Mouse (Mus musculus) CH12.LX (cell line): ENCODE results near the gene Tcam1. TPM values are rescaled to one million over a fixed set of nuclear protein-coding genes. Genes with fewer than 3 reads are reported as not detected.

Experiments
- DNase-seq: peaks from one replicate; pipeline ENCODE4 v3.0.0-alpha.2; 2013; ENCODE audit errors: extremely low read depth
- H3K27ac ChIP-seq: 2 replicates; pipeline ENCODE4 v1.5.1; 2012; ENCODE audit warnings: low read depth, mild to moderate bottlenecking, control low read depth, moderate library complexity; ENCODE audit not compliant: insufficient read depth
- H3K27me3 ChIP-seq: replicated peaks from 2 replicates; pipeline ENCODE3; 2012; ENCODE audit warnings: inconsistent platforms
- H3K36me3 ChIP-seq, 2 experiments: replicated peaks in 1 of 2; 2 replicates each; pipeline versions ENCODE3 to v1.6.1; 2012; ENCODE audit warnings: inconsistent platforms in 1 of 2, low read length in 1 of 2, mild to moderate bottlenecking in 1 of 2, mixed read lengths in 1 of 2, moderate library complexity in 1 of 2; ENCODE audit not compliant: control insufficient read depth in 1 of 2, insufficient read depth in 1 of 2
- H3K4me1 ChIP-seq, 2 experiments: 2 replicates each; pipeline ENCODE4 v1.6.1; 2012; ENCODE audit warnings: inconsistent platforms in 1 of 2, moderate library complexity in 1 of 2; ENCODE audit not compliant: insufficient read depth in 2 of 2, control insufficient read depth in 1 of 2
- H3K4me2 ChIP-seq: 2 replicates; pipeline ENCODE4 v1.6.1; 2012; ENCODE audit warnings: low read depth, mild to moderate bottlenecking, control low read depth; ENCODE audit not compliant: poor library complexity, insufficient read depth, severe bottlenecking
- H3K4me3 ChIP-seq, 3 experiments: fragments of 150-350 bp in 1 of 3; sonication (generic) in 1 of 3; replicated peaks in 1 of 3; 2 replicates each; pipeline versions ENCODE3 to v1.5.1; 2011 to 2012; ENCODE audit warnings: low read depth in 2 of 3, low read length in 2 of 3, mild to moderate bottlenecking in 2 of 3, moderate library complexity in 2 of 3, control low read depth in 1 of 3, improper control_type of control experiment in 1 of 3, inconsistent platforms in 1 of 3, mixed read lengths in 1 of 3; ENCODE audit not compliant: poor library complexity in 1 of 3
- H3K79me2 ChIP-seq: replicated peaks from 2 replicates; pipeline ENCODE4 v1.6.1; 2012; ENCODE audit warnings: mild to moderate bottlenecking, moderate library complexity; ENCODE audit not compliant: control insufficient read depth, poor library complexity, insufficient read depth, severe bottlenecking; ENCODE audit errors: extremely low read depth
- H3K9ac ChIP-seq: 2 replicates; pipeline ENCODE4 v1.6.1; 2012; ENCODE audit warnings: low read depth, mild to moderate bottlenecking, control low read depth, moderate library complexity; ENCODE audit not compliant: insufficient read depth
- H3K9me3 ChIP-seq: replicated peaks from 2 replicates; pipeline ENCODE3; 2012; ENCODE audit warnings: low read length, inconsistent platforms, mixed read lengths
- BHLHE40 ChIP-seq: IDR thresholded peaks from 2 replicates; pipeline ENCODE4 v1.6.1; 2011; ENCODE audit warnings: mild to moderate bottlenecking, low read depth, low read length, improper control_type of control experiment
- CHD1 ChIP-seq: IDR thresholded peaks from 2 replicates; pipeline ENCODE4 v1.6.1; 2012; ENCODE audit warnings: low read depth, low read length, improper control_type of control experiment, inconsistent platforms
- CHD2 ChIP-seq: IDR thresholded peaks from 2 replicates; pipeline ENCODE4 v1.6.1; 2011; ENCODE audit warnings: low read length, improper control_type of control experiment
- CTCF ChIP-seq, 2 experiments: IDR thresholded peaks in 1 of 2; conservative IDR thresholded peaks in 1 of 2; 2 replicates each; pipeline ENCODE4 v1.5.1; 2011 to 2012; ENCODE audit warnings: low read depth in 2 of 2, low read length in 2 of 2, improper control_type of control experiment in 1 of 2, inconsistent platforms in 1 of 2, mild to moderate bottlenecking in 1 of 2, moderate library complexity in 1 of 2
- E2F4 ChIP-seq: IDR thresholded peaks from 2 replicates; pipeline ENCODE4 v1.6.1; 2011; ENCODE audit warnings: low read depth, low read length, improper control_type of control experiment; ENCODE audit not compliant: insufficient replicate concordance
- ELF1 ChIP-seq: IDR thresholded peaks from 2 replicates; pipeline ENCODE4 v1.6.1; 2014; ENCODE audit warnings: low read depth, mild to moderate bottlenecking, inconsistent platforms, low read length, improper control_type of control experiment
- EP300 ChIP-seq: IDR thresholded peaks from 2 replicates; pipeline ENCODE4 v1.6.1; 2011; ENCODE audit warnings: low read length, improper control_type of control experiment
- ETS1 ChIP-seq: conservative IDR thresholded peaks from 2 replicates; pipeline ENCODE4 v1.6.1; 2012; ENCODE audit warnings: low read depth, mild to moderate bottlenecking, inconsistent platforms, low read length, improper control_type of control experiment, moderate library complexity
- GABPA ChIP-seq: IDR thresholded peaks from 2 replicates; pipeline ENCODE4 v1.6.1; 2012; ENCODE audit warnings: low read depth, low read length, improper control_type of control experiment, inconsistent platforms; ENCODE audit not compliant: insufficient replicate concordance
- HCFC1 ChIP-seq: IDR thresholded peaks from 2 replicates; pipeline ENCODE4 v1.6.1; 2012; ENCODE audit warnings: low read depth, mild to moderate bottlenecking, inconsistent platforms, low read length, improper control_type of control experiment
- IRF4 ChIP-seq: IDR thresholded peaks from 2 replicates; pipeline ENCODE4 v1.6.1; 2014; ENCODE audit warnings: low read depth, mild to moderate bottlenecking, inconsistent platforms, low read length, improper control_type of control experiment
- JUN ChIP-seq: IDR thresholded peaks from 2 replicates; pipeline ENCODE4 v1.6.1; 2011; ENCODE audit warnings: low read depth, mild to moderate bottlenecking, low read length, improper control_type of control experiment, moderate library complexity; ENCODE audit not compliant: insufficient read depth
- JUND ChIP-seq: conservative IDR thresholded peaks from 2 replicates; pipeline ENCODE4 v1.6.1; 2011; ENCODE audit warnings: low read depth, low read length, improper control_type of control experiment
- KAT2A ChIP-seq: IDR thresholded peaks from 2 replicates; pipeline ENCODE4 v1.6.1; 2012; ENCODE audit warnings: low read length, improper control_type of control experiment, inconsistent platforms; ENCODE audit not compliant: insufficient replicate concordance
- MAFK ChIP-seq: IDR thresholded peaks from 2 replicates; pipeline ENCODE4 v1.6.1; 2011; ENCODE audit warnings: low read length, improper control_type of control experiment; ENCODE audit not compliant: insufficient replicate concordance
- MAX ChIP-seq: IDR thresholded peaks from 2 replicates; pipeline ENCODE4 v1.6.1; 2011; ENCODE audit warnings: low read length, improper control_type of control experiment
- MAZ ChIP-seq: IDR thresholded peaks from 2 replicates; pipeline ENCODE4 v1.6.1; 2012; ENCODE audit warnings: low read depth, mild to moderate bottlenecking, inconsistent platforms, low read length, improper control_type of control experiment, moderate library complexity
- MEF2A ChIP-seq: IDR thresholded peaks from 2 replicates; pipeline ENCODE4 v1.6.1; 2014; ENCODE audit warnings: low read depth, mild to moderate bottlenecking, inconsistent platforms, low read length, improper control_type of control experiment, borderline replicate concordance
- MXI1 ChIP-seq: IDR thresholded peaks from 2 replicates; pipeline ENCODE4 v1.6.1; 2011; ENCODE audit warnings: mild to moderate bottlenecking, low read depth, low read length, improper control_type of control experiment
- MYC ChIP-seq: IDR thresholded peaks from 2 replicates; pipeline ENCODE4 v1.6.1; 2011; ENCODE audit warnings: low read depth, mild to moderate bottlenecking, improper control_type of control experiment, low read length
- NELFE ChIP-seq: IDR thresholded peaks from 2 replicates; pipeline ENCODE4 v1.6.1; 2011; ENCODE audit warnings: low read depth, low read length, improper control_type of control experiment
- NRF1 ChIP-seq: IDR thresholded peaks from 2 replicates; pipeline ENCODE4 v1.6.1; 2014; ENCODE audit warnings: low read depth, mild to moderate bottlenecking, inconsistent platforms, low read length, improper control_type of control experiment, moderate library complexity
- PAX5 ChIP-seq: IDR thresholded peaks from 2 replicates; pipeline ENCODE4 v1.6.1; 2012; ENCODE audit warnings: low read length, inconsistent platforms, mixed read lengths
- POLR2A ChIP-seq: IDR thresholded peaks from 2 replicates; pipeline ENCODE4 v1.6.1; 2011; ENCODE audit warnings: low read depth, mild to moderate bottlenecking, improper control_type of control experiment, low read length
- POLR2AphosphoS2 ChIP-seq: IDR thresholded peaks from 2 replicates; pipeline ENCODE4 v1.6.1; 2011; ENCODE audit warnings: low read depth, low read length, improper control_type of control experiment
- RAD21 ChIP-seq: IDR thresholded peaks from 2 replicates; pipeline ENCODE4 v1.6.1; 2011; ENCODE audit warnings: low read depth, mild to moderate bottlenecking, low read length, improper control_type of control experiment, moderate library complexity
- RCOR1 ChIP-seq: conservative IDR thresholded peaks from 2 replicates; pipeline ENCODE4 v1.6.1; 2012; ENCODE audit warnings: low read depth, mild to moderate bottlenecking, inconsistent platforms, low read length, improper control_type of control experiment
- SIN3A ChIP-seq: IDR thresholded peaks from 2 replicates; pipeline ENCODE4 v1.6.1; 2012; ENCODE audit warnings: low read length, improper control_type of control experiment, inconsistent platforms
- SMC3 ChIP-seq: IDR thresholded peaks from 2 replicates; pipeline ENCODE4 v1.6.1; 2011; ENCODE audit warnings: low read depth, low read length, improper control_type of control experiment
- TBP ChIP-seq: conservative IDR thresholded peaks from 2 replicates; pipeline ENCODE4 v1.6.1; 2011; ENCODE audit warnings: low read depth, low read length, improper control_type of control experiment
- TCF12 ChIP-seq: IDR thresholded peaks from 2 replicates; pipeline ENCODE4 v1.6.1; 2014; ENCODE audit warnings: low read depth, mild to moderate bottlenecking, inconsistent platforms, low read length, improper control_type of control experiment
- UBTF ChIP-seq: IDR thresholded peaks from 2 replicates; pipeline ENCODE4 v1.6.1; 2012; ENCODE audit warnings: low read depth, mild to moderate bottlenecking, inconsistent platforms, low read length, improper control_type of control experiment, moderate library complexity
- USF1 ChIP-seq: IDR thresholded peaks from 2 replicates; pipeline ENCODE4 v1.6.1; 2014; ENCODE audit warnings: low read depth, mild to moderate bottlenecking, inconsistent platforms, low read length, improper control_type of control experiment
- USF2 ChIP-seq: conservative IDR thresholded peaks from 2 replicates; pipeline ENCODE4 v1.6.1; 2011; ENCODE audit warnings: low read depth, low read length, improper control_type of control experiment
- ZC3H11A ChIP-seq: IDR thresholded peaks from 2 replicates; pipeline ENCODE4 v1.6.1; 2012; ENCODE audit warnings: low read depth, mild to moderate bottlenecking, inconsistent platforms, low read length, improper control_type of control experiment
- ZKSCAN1 ChIP-seq: IDR thresholded peaks from 2 replicates; pipeline ENCODE4 v1.6.1; 2012; ENCODE audit warnings: low read depth, inconsistent platforms, low read length, improper control_type of control experiment, borderline replicate concordance
- ZMIZ1 ChIP-seq: IDR thresholded peaks from 2 replicates; pipeline ENCODE4 v1.6.1; 2012; ENCODE audit warnings: low read depth, mild to moderate bottlenecking, inconsistent platforms, low read length, improper control_type of control experiment
- ZNF384 ChIP-seq: IDR thresholded peaks from 2 replicates; pipeline ENCODE4 v1.6.1; 2012; ENCODE audit warnings: low read depth, low read length, improper control_type of control experiment, inconsistent platforms
- dilution Hi-C: fragments of 300-500 bp; cut with MboI; formaldehyde crosslinking; loops from 2 replicates; pipeline ENCODE4 v1.14.3; 2020; ENCODE audit warnings: low sequenced_read_pairs; ENCODE audit not compliant: extremely low pct_unique_long_range_greater_than_20kb, extremely low pct_ligation_motif_present
- in situ Hi-C: fragments of 300-500 bp; cut with MboI; formaldehyde crosslinking; loops from 3 replicates; pipeline ENCODE4 v1.14.3; 2019; ENCODE audit warnings: low sequenced_read_pairs, low pct_ligation_motif_present, low pct_unique_long_range_greater_than_20kb, mixed read lengths
- polyA plus RNA-seq: library from polyadenylated mRNA; unstranded; fragments of >175 nt; gene quantifications from 2 replicates; pipeline ENCODE4 v1.2.1, GENCODE M21; 2012; ENCODE audit warnings: low read depth; ENCODE audit not compliant: insufficient read length
- total RNA-seq, 2 experiments: library from RNA; depleted of rRNA; stranded (reverse); fragments of 300-350 nt in 1 of 2; fragments of >200 nt in 1 of 2; gene quantifications; 2 replicates each; pipeline ENCODE4 v1.2.3; 2012 to 2014

Gene Tcam1
- total and polyA plus RNA-seq, 3 experiments = 0.82 to 5.9 (median 0.99) TPM

GRCm38 (mm10) chr11:106310123-106310522 is 33.7 kb downstream of the Tcam1 start:
- H3K9ac ChIP-seq = peak overlapping the region; percentile 57
- peaks cover 34 to 35% of the 10 kb centered on the region in 2 experiments for H3K36me3 ChIP-seq
- no peaks in the 10 kb centered on the region for H3K27me3 ChIP-seq
- dilution Hi-C loops (no loop called here), in situ Hi-C loops (loop anchor here (25.0 kb wide), 1 partner anchor 452 kb away; the partner anchor contains the start of genes Milr1 and Pecam1)
- H3K27ac ChIP-seq = peak overlapping the region; percentile 99
- DNase-seq = peak; percentile 93
- H3K4me2 ChIP-seq = peak overlapping the region; percentile 55
- no peaks in the 10 kb centered on the region for H3K9me3 ChIP-seq
- H3K4me3 ChIP-seq = peak overlapping the region in 2 of 3 experiments; percentile 18 to 75
- TF ChIP-seq EP300 (peak; percentile 86), USF1 (no peak), MYC (no peak), ZC3H11A (no peak), TCF12 (peak; percentile 92), KAT2A (no peak), MEF2A (peak; percentile 98), JUN (no peak), RAD21 (no peak), TBP (peak; percentile 63; the same call in 1 of the 2 replicates), RCOR1 (no peak; the same call in 1 of the 2 replicates), ZNF384 (no peak), CTCF (conservative IDR thresholded peaks at IDR 0.05 in 1 of 2, IDR thresholded peaks at IDR 0.05 in 1 of 2; ENCODE audit: low read depth in 2 of 2, low read length in 2 of 2) (no peak), UBTF (0 out of 2 replicates have a peak, but pooled peaks have one; percentile 20), POLR2A (peak; percentile 78), JUND (no peak; the same call in 1 of the 2 replicates), ZMIZ1 (peak; percentile 85), SMC3 (peak; percentile 31; the same call in 1 of the 2 replicates), IRF4 (peak; percentile 75; the same call in 1 of the 2 replicates), CHD2 (peak; percentile 80), HCFC1 (no peak; the same call in 1 of the 2 replicates), ZKSCAN1 (no peak), ETS1 (peak; percentile 84), MAX (peak; percentile 57; the same call in 1 of the 2 replicates), E2F4 (no peak), CHD1 (no peak; the same call in 1 of the 2 replicates), POLR2AphosphoS2 (peak; percentile 87), ELF1 (0 out of 2 replicates have a peak, but pooled peaks have one; percentile 35), MAFK (0 out of 2 replicates have a peak, but pooled peaks have one; percentile 54), NELFE (peak; percentile 42; the same call in 1 of the 2 replicates), GABPA (no peak), PAX5 (no peak), NRF1 (no peak; the same call in none of the 2 replicates), BHLHE40 (peak; percentile 81), MAZ (peak; percentile 97), USF2 (no peak), SIN3A (peak; percentile 92), MXI1 (peak; percentile 45; the same call in 1 of the 2 replicates)
- H3K4me1 ChIP-seq = peaks cover 40 to 72% of the 10 kb centered on the region in 2 experiments
- H3K79me2 ChIP-seq = peaks cover 37% of the 10 kb centered on the region
